Mouse (Mus musculus) C2C12 (cell line): ENCODE measurements at regions not wholly inside any gene's neighbourhood (a gene's known extent, or its start where the extent isn't known, plus 50 kb on each side); places are given as distances from the start of the nearest gene placed in this dataset.

Experiments used
- H3K27me3 ChIP-seq: one replicate; pipeline ENCODE4 v1.6.1; 2011; ENCODE audit not compliant: control insufficient read depth, insufficient read depth, insufficient read length
- H3K36me3 ChIP-seq: one replicate; pipeline ENCODE4 v1.6.1; 2011; ENCODE audit not compliant: control insufficient read depth, insufficient read depth
- H3K4me3 ChIP-seq: one replicate; pipeline ENCODE4 v1.5.1; 2011; ENCODE audit warnings: mild to moderate bottlenecking, control low read depth; ENCODE audit not compliant: poor library complexity, insufficient read depth, severe bottlenecking
- H3K79me2 ChIP-seq: one replicate; pipeline ENCODE4 v1.6.1; 2011; ENCODE audit not compliant: control insufficient read depth, insufficient read depth
- H3K79me3 ChIP-seq: one replicate; pipeline ENCODE4 v1.6.1; 2011; ENCODE audit warnings: low read depth, control low read depth
- H3ac ChIP-seq: one replicate; pipeline ENCODE3; 2011; ENCODE audit warnings: low read depth; ENCODE audit not compliant: control insufficient read depth, insufficient read length
- CEBPB ChIP-seq: IDR thresholded peaks from one replicate; pipeline ENCODE4 v1.6.1; 2011; ENCODE audit warnings: low read depth, mild to moderate bottlenecking, control low read depth, moderate library complexity
- CTCF ChIP-seq: IDR thresholded peaks from one replicate; pipeline ENCODE4 v1.5.1; 2011; ENCODE audit not compliant: control insufficient read depth, insufficient read depth, insufficient read length
- FOSL1 ChIP-seq: IDR thresholded peaks from one replicate; pipeline ENCODE4 v1.8.0; 2011; ENCODE audit warnings: mild to moderate bottlenecking, low read length; ENCODE audit not compliant: poor library complexity, insufficient read depth, severe bottlenecking
- MAX ChIP-seq: IDR thresholded peaks from one replicate; pipeline ENCODE4 v1.6.1; 2011; ENCODE audit warnings: mild to moderate bottlenecking, control low read depth
- MYOD1 ChIP-seq: IDR thresholded peaks from one replicate; pipeline ENCODE4 v1.6.1; 2011; ENCODE audit warnings: low read depth; ENCODE audit not compliant: control insufficient read depth, insufficient read length
- MYOG ChIP-seq: IDR thresholded peaks from one replicate; pipeline ENCODE4 v1.6.1; 2011; ENCODE audit not compliant: control insufficient read depth, insufficient read length; ENCODE audit errors: extremely low read depth
- USF1 ChIP-seq: IDR thresholded peaks from one replicate; pipeline ENCODE4 v1.6.1; 2011; ENCODE audit warnings: low read depth, mild to moderate bottlenecking, control low read depth, moderate library complexity

DNA sequence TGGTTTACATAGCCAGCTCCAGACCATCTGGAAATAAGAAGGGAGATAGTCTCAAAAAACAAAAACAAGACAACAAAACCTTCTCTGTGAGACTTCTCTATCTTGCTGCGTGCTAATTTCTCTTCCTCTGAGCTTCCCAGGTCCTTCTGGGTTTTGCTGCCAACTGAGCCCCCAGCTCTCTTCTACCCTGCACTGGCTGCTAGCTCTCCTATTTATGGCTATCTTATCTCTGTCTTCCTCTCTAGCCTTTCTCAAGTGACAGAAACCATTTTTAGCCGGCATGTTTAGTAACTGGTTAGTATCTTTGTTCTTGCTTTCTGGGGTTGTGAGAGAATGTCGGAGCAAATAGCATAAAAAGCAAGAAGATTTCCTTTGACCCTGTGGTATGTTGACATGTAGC, 1172.1 kb downstream of the 4930447A16Rik start:
- Histone ChIP-seq H3ac (no peak overlapping the region), H3K79me2 (no peaks in the 10 kb centered on the region), H3K79me3 (no peaks in the 10 kb centered on the region), H3K4me3 (no peak overlapping the region), H3K36me3 (no peaks in the 10 kb centered on the region), H3K27me3 (no peaks in the 10 kb centered on the region)
- TF ChIP-seq USF1 (no peak), MAX (no peak), CEBPB (no peak), FOSL1 (no peak), CTCF (no peak), MYOG (no peak), MYOD1 (no peak)

DNA sequence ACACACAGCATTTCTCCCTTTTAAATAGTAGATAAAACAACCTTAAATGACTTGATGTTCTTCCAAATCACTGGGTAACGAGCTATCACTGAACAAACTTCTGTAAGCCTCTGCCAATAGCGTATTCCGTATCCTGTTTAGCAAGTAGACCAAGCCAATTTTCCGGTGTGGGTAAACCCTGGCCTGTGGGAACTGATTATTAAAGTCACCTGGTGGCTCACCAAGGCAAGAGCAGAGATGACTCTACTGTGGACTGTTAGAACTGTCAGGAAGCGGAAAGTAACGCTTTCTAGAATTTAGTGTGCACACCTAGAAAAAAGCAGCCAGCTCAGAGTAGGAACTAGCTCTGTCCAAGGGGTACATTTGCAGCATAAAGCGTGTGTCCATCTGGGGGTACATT, 1176.1 kb downstream of the 4930447A16Rik start:
- Histone ChIP-seq H3K27me3 (no peaks in the 10 kb centered on the region), H3K79me2 (no peaks in the 10 kb centered on the region), H3K36me3 (no peaks in the 10 kb centered on the region)

DNA sequence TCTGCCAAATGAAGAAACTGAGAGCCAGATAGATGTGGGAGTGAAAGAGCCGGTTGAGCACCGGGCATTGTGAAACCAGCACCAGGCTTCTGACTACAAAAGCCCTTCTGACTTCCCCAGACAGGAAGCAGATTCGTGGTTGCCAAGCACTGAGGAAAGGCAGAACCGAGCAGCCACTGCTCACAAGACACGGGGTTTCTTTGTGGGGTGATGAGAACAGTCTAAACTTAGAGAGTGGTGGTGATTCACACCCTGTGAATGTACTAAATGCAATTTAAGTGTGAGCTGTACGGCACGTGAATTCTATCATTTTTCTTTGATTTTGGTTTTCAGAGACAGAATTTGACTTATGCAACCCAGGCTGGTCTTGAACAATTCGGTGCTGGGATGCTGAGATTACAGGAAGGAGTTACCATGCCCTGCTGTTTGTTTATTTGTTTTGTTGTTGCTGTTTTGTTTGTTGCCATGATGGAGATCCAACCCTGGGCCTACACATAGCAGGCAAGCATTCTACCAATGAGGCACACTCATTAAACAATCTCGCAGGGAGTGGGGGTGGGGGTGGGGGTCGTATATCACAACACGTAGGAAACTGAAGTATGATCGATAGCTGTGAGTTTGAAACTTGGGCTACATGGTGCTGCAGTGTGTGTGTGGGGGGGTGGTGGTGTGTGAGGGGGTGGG, 1177.0 kb downstream of the 4930447A16Rik start:
- no peak overlapping the region for H3K4me3 ChIP-seq
- H3K79me3 ChIP-seq, result no peaks in the 10 kb centered on the region
- H3K27me3 ChIP-seq, result no peaks in the 10 kb centered on the region
- H3K79me2 ChIP-seq, result no peaks in the 10 kb centered on the region
- peak overlapping the region; percentile 19 for H3ac ChIP-seq
- peak; percentile 56 for TF ChIP-seq FOSL1
- no peak for TF ChIP-seq CTCF
- TF ChIP-seq CEBPB, result peak; percentile 65
- TF ChIP-seq MYOG, result no peak
- peak; percentile 58 for TF ChIP-seq MAX
- TF ChIP-seq USF1, result peak; percentile 64
- peak; percentile 6 for TF ChIP-seq MYOD1
- H3K36me3 ChIP-seq, result no peaks in the 10 kb centered on the region

More for the DNA sequence above, 1176.1 kb downstream of the 4930447A16Rik start:
- TF ChIP-seq CEBPB (no peak), MYOG (no peak), MAX (no peak), CTCF (no peak), USF1 (no peak), FOSL1 (no peak), MYOD1 (no peak)
- H3K4me3 ChIP-seq, result no peak overlapping the region
- H3ac ChIP-seq, result peak overlapping the region; percentile 30
- H3K79me3 ChIP-seq, result no peaks in the 10 kb centered on the region

DNA sequence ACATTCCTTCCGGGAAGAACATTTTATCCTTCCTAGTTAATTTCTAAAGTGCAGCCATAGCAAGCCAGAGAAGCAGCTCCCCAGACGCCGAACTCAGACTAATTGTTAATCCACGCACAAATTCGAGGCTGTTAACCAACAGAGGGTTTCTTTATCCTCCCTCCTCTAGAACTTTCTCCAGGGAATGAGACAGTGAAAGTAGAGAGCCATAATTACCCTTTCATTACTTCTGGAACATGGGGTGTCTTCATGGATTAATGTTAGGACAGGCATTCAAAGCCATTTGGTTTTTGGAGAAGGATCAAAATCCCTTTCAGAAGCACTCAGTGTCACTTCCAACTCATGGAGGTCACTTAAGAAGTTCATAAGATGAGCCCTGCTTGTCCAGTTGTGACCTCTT, 1178.6 kb downstream of the 4930447A16Rik start:
- H3K79me2 ChIP-seq, result no peaks in the 10 kb centered on the region
- no peaks in the 10 kb centered on the region for H3K79me3 ChIP-seq
- H3K36me3 ChIP-seq, result no peaks in the 10 kb centered on the region
- TF ChIP-seq FOSL1, result no peak
- no peak for TF ChIP-seq MYOG
- no peak for TF ChIP-seq MAX
- TF ChIP-seq USF1, result no peak
- TF ChIP-seq MYOD1, result no peak
- no peak for TF ChIP-seq CEBPB
- no peak for TF ChIP-seq CTCF
- H3K4me3 ChIP-seq, result no peak overlapping the region
- H3ac ChIP-seq, result no peak overlapping the region
- H3K27me3 ChIP-seq, result no peaks in the 10 kb centered on the region

DNA sequence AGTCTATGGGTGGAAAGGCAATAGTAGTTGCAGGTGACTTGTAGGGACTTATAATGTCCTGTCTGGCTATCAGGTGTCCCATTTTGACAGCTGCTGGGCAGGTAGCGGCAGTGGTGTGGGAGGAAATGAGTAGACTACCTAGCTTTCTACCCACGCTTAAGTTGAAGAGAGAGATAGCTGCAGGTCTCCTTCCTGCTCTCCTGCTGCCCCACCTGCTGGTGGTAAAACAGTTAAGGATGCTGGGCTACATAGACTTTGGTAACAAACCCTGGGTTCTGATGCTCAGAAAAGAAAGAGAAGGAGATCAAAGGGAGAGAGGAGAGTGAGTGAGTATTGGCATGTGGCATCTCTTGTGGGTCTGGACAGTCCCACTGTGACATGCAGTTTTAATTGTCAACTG, 1182.0 kb downstream of the 4930447A16Rik start:
- no peak overlapping the region for H3K4me3 ChIP-seq
- H3K27me3 ChIP-seq, result no peaks in the 10 kb centered on the region
- no peak for TF ChIP-seq MAX
- TF ChIP-seq MYOG, result no peak
- TF ChIP-seq FOSL1, result no peak
- TF ChIP-seq CEBPB, result no peak
- TF ChIP-seq MYOD1, result no peak
- no peak for TF ChIP-seq CTCF
- TF ChIP-seq USF1, result no peak
- no peaks in the 10 kb centered on the region for H3K36me3 ChIP-seq
- H3ac ChIP-seq, result no peak overlapping the region
- no peaks in the 10 kb centered on the region for H3K79me2 ChIP-seq
- H3K79me3 ChIP-seq, result no peaks in the 10 kb centered on the region
